Mouse (Mus musculus): ENCODE measurements around the gene Spata31d1d. TPM values are rescaled to one million over a fixed set of nuclear protein-coding genes. Genes with fewer than 3 reads are reported as not detected.
"Not testable (repeated sequence)": the region's sequence is repeated elsewhere in the genome, so short reads cannot be mapped to it uniquely, and the experiment has no call there.

Spata31d1d gene
- polyA plus RNA-seq, 1 experiment from 2014 or later: not detected

DNA sequence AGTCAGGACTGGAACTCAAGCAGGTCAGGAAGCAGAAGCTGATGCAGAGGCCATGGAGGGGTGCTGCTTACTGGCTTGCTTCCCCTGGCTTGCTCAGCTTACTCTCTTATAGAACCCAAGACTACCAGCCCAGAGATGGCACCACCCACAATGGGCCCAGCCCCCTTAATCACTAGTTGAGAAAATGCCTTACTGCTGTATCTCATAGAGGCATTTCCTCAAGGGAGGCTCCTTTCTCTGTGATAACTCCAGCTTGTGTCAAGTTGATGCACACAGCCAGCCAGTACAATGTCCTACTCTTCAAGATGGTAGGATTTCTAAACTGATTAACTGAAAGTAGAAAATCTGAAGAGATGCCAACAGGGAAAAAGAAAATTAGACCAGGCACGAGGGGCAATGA is 9.5 kb downstream of the Spata31d1d start:
- H3K4me1 ChIP-seq; H3K27ac ChIP-seq; H3K36me3 ChIP-seq (replicated peaks); DNase-seq (ENCODE audit: extremely low spot score, low spot score); H3K4me3 ChIP-seq; H3K9me3 ChIP-seq: not testable (repeated sequence)
- WGBS: 89% methylated on average over 1 of the region's 1 CpGs
- H3K27me3 ChIP-seq (ENCODE audit: poor library complexity, severe bottlenecking): peaks cover 27% of the 10 kb centered on the region

DNA sequence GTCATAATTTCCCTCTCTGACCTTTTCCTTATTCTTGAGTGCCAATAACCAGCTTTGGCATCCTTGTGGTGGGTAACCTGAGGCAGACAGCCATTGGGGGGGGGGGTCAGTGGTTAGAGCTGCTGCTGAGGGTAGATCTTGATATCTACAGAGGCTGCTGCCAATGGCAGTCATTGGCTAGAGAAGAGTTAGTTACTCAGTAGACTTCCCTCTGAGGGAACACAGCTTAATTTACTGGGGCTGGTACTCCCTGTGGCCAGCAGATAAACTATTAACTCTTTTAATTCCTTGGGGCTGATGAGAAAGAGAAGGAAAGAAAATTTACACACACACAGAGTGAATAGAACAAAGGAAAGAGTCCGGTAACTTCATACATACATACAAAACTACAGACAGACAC is 12.1 kb downstream of the Spata31d1d start:
- Histone ChIP-seq H3K4me1 (no peaks in the 10 kb centered on the region), H3K4me3 (no peak overlapping the region), H3K9me3 (no peaks in the 10 kb centered on the region), H3K27ac (no peak overlapping the region), H3K36me3 (replicated peaks) (no peaks in the 10 kb centered on the region), H3K27me3 (ENCODE audit: poor library complexity, severe bottlenecking) (0 out of 2 replicates have a peak, but pooled peaks cover 2% of the 10 kb centered on the region)
- 90% methylated on average over 1 of the region's 1 CpGs for WGBS
- no peak for DNase-seq (ENCODE audit: extremely low spot score, low spot score)

DNA sequence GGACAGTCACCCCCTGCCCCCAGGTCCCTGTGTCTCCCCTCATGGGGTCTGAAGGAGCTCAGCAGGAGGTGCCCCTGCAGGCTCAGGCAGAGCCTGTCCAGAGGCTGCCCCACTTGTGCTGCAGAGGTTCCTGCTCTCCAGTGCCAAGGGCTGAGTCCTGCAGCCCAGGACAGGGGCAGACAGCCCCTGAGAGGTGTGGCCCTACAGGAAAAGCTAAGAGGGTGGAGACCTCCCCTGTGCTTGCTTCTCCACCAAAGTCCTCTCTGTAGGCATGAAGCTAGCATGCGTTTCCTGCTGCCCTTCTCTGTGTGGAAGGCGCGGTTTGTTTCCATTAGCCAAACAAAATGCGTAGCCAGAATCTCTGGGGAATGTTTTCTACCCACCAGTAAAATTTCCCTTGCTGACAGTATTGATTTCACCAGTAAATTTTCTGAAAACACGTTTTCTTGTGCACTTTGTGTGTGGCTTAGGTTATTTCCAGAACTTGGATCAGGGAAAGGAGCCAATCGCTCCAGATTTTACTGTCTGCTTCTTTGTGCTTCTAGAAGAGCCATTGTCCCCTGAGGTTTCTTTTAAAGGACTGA is 12.6 kb downstream of the Spata31d1d start:
- not testable (repeated sequence) for H3K4me1 ChIP-seq; H3K27me3 ChIP-seq (ENCODE audit: poor library complexity, severe bottlenecking); DNase-seq (ENCODE audit: extremely low spot score, low spot score); H3K36me3 ChIP-seq (replicated peaks); H3K4me3 ChIP-seq; H3K27ac ChIP-seq; H3K9me3 ChIP-seq
- WGBS: 54% methylated on average over 6 of the region's 6 CpGs

DNA sequence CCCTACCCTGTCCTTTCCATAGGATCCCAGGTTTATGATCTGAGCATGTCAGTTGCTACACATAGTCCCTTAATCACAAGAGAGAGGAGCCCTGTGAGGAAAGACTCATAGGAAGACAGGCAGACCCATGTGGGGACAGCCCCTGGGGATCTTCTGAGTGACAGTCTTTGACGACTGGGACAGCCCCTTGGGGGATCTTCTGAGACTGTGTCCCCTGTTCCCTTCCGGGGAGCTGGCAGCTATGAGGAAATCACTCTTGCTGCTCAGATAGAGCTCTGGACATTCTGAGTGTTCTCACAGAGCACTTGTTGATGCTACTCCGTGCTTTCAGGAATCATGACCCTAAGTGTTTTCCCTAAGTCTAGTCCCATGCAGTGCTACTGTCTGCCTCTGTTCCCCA is 17.8 kb downstream of the Spata31d1d start:
- Histone ChIP-seq H3K4me3 (no peak overlapping the region), H3K4me1 (peaks cover 5% of the 10 kb centered on the region; the same call in 1 of the 2 replicates), H3K36me3 (replicated peaks) (no peaks in the 10 kb centered on the region), H3K27ac (no peak overlapping the region), H3K9me3 (no peaks in the 10 kb centered on the region), H3K27me3 (ENCODE audit: poor library complexity, severe bottlenecking) (peaks cover 9% of the 10 kb centered on the region; the same call in 1 of the 2 replicates)
- 36% methylated on average over 3 of the region's 3 CpGs for WGBS
- DNase-seq (ENCODE audit: extremely low spot score, low spot score): no peak

DNA sequence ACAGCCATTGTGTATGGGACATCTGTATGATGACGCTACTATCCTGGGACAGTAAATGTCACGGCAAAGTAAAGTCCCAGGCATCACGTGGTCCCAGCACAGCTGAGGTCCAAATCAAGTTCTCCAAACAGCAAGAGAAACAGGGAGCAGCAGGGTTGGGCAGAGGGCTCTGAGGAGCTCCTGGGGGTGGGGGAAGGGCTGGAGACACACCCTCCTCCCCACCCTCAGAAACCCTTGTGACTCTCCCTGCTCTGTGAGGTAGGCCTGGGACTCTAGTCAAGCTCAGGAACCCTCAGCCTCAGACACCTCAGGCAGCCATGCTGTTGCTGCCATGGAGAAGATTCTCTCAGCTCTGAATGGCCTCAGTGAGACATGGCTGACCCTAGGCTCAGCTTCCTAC is 19.6 kb downstream of the Spata31d1d start, which contains the start of gene Spata31d1b:
TSS of gene Spata31d1b (plus strand) at position 301 of the 400 bp plus-strand sequence.
- 75% methylated on average over 3 of the region's 3 CpGs for WGBS
- H3K4me1 ChIP-seq; H3K4me3 ChIP-seq; H3K27ac ChIP-seq; DNase-seq (ENCODE audit: extremely low spot score, low spot score); H3K9me3 ChIP-seq; H3K36me3 ChIP-seq (replicated peaks); H3K27me3 ChIP-seq (ENCODE audit: poor library complexity, severe bottlenecking): not testable (repeated sequence)

DNA sequence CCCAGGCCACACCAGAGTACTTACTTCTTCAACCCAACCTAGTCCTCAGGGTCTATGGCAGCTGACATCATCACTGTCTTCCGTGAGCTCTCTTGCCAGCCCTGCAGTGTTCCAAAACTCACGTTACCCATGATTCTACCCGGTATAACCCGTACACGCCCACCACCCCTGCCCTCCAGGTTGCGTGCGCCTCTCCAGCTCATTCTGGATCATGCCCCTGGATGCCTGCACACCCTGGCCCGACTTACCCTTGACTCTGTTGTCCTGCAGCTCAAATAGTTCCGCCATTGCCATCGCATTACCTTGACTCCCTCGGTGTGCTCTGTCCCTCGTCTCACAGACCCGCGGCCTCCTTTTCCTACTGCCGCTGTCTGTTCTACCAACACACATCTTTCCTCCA is 21.3 kb downstream of the Spata31d1d start, which contains the start of gene Spata31d1a:
TSS of gene Spata31d1a (minus strand) at position 101 of the 400 bp plus-strand sequence.
- Histone ChIP-seq H3K4me3 (no peak within 1 kb of the TSS), H3K36me3 (replicated peaks) (no peaks in the 10 kb centered on the region), H3K27me3 (ENCODE audit: poor library complexity, severe bottlenecking) (peaks cover 9% of the 10 kb centered on the region; the same call in 1 of the 2 replicates), H3K27ac (no peak within 1 kb of the TSS), H3K4me1 (peaks cover 5% of the 10 kb centered on the region; the same call in 1 of the 2 replicates), H3K9me3 (no peaks in the 10 kb centered on the region)
- 92% methylated on average over 15 of the region's 15 CpGs for WGBS
- no peak for DNase-seq (ENCODE audit: extremely low spot score, low spot score)

DNA sequence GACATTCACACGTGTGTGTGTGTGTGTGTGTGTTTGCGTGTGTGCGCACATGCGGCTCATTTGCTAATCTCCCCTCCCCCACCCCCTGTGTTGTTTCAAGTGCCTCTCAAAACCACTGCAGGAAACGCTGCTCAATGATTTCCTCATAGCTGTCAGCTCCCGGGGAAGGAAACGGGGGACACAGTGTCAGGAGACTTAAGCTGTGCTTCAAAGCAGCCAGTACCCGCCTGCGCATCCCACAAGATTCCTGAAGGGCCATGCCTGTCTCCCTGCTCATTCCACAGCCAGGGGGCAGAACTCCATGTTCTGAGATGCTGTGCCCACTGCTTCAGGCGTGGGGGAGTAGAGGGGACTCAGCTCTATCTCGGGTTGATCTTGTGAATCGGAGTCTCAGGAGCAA is 27.0 kb downstream of the Spata31d1d start:
- H3K27ac ChIP-seq: no peak overlapping the region
- 65% methylated on average over 12 of the region's 12 CpGs for WGBS
- DNase-seq (ENCODE audit: extremely low spot score, low spot score): no peak

DNA sequence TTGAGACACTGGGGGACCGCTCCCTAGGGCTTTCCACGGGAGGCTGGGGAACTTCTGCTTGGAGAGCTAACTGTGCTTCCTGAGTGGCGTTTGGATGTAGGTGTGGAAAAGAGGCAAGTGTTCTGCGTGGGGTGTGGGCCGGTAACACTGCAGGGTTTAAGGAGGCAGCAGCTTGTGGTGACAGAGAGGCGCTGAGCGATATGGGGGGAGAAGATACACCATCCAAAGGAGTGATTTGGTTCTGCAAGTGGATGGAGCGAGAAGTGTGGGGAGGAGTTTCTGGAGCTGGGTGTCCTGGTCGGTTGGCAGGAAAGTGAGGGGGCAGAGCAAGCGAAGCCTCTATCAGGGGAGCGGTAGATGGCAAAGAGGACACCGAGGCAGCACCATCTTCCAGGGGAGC is 28.0 kb downstream of the Spata31d1d start:
- no peak for DNase-seq (ENCODE audit: extremely low spot score, low spot score)
- Histone ChIP-seq H3K27ac (no peak overlapping the region; the same call in 1 of the 2 replicates), H3K9me3 (no peaks in the 10 kb centered on the region), H3K4me3 (no peak overlapping the region), H3K36me3 (replicated peaks) (no peaks in the 10 kb centered on the region), H3K27me3 (ENCODE audit: poor library complexity, severe bottlenecking) (peaks cover 12% of the 10 kb centered on the region; the same call in 1 of the 2 replicates), H3K4me1 (peaks cover 14% of the 10 kb centered on the region)
- 88% methylated on average over 12 of the region's 12 CpGs for WGBS

More for the DNA sequence above, 27.0 kb downstream of the Spata31d1d start:
- Histone ChIP-seq H3K4me3 (no peak overlapping the region), H3K4me1 (peaks cover 14% of the 10 kb centered on the region), H3K36me3 (replicated peaks) (no peaks in the 10 kb centered on the region), H3K27me3 (ENCODE audit: poor library complexity, severe bottlenecking) (peaks cover 12% of the 10 kb centered on the region; the same call in 1 of the 2 replicates), H3K9me3 (no peaks in the 10 kb centered on the region)

DNA sequence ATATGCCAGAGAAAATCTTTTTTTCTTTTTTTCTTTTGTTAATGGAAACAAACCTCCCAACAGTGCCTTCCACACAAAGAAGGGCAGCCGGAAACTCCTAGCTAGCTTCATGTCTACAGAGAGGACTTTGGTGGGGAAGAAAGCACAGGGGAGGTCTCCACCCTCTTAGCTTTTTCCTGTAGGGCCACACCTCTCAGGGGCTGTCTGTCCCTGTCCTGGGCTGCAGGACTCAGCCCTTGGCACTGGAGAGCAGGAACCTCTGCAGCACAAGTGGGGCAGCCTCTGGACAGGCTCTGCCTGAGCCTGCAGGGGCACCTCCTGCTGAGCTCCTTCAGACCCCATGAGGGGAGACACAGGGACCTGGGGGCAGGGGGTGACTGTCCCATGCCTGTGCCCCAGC is 31.4 kb downstream of the Spata31d1d start:
- DNase-seq (ENCODE audit: extremely low spot score, low spot score); H3K36me3 ChIP-seq (replicated peaks); H3K9me3 ChIP-seq; H3K27ac ChIP-seq; H3K4me3 ChIP-seq: not testable (repeated sequence)
- Histone ChIP-seq H3K27me3 (ENCODE audit: poor library complexity, severe bottlenecking) (peaks cover 12% of the 10 kb centered on the region; the same call in 1 of the 2 replicates), H3K4me1 (peaks cover 14% of the 10 kb centered on the region)
- WGBS: 63% methylated on average over 1 of the region's 1 CpGs

DNA sequence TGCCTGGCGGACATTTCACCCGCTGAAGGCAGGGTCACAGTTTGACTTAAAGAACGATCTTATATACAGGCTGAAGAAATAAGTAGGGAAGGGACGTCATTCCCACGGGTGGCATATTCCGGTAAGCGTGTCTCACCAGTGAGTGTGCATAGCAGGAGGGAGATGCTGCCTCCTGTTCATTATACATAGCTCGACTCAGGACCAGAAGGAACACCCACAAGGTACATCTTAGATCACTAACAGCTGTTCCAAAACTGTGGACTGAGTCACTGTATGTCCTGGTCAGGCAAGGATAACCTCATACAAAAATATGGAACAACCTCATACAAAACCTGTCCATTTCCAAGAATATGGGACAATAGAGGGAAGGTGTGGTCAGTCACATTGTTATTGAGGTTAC is 32.4 kb downstream of the Spata31d1d start:
- DNase-seq (ENCODE audit: extremely low spot score, low spot score): no peak
- no peak overlapping the region for H3K27ac ChIP-seq
- H3K4me3 ChIP-seq: no peak overlapping the region
- 94% methylated on average over 8 of the region's 8 CpGs for WGBS
- H3K27me3 ChIP-seq (ENCODE audit: poor library complexity, severe bottlenecking): peaks cover 12% of the 10 kb centered on the region; the same call in 1 of the 2 replicates
- no peaks in the 10 kb centered on the region for H3K9me3 ChIP-seq
- H3K4me1 ChIP-seq: peaks cover 5% of the 10 kb centered on the region
- H3K36me3 ChIP-seq (replicated peaks): no peaks in the 10 kb centered on the region

DNA sequence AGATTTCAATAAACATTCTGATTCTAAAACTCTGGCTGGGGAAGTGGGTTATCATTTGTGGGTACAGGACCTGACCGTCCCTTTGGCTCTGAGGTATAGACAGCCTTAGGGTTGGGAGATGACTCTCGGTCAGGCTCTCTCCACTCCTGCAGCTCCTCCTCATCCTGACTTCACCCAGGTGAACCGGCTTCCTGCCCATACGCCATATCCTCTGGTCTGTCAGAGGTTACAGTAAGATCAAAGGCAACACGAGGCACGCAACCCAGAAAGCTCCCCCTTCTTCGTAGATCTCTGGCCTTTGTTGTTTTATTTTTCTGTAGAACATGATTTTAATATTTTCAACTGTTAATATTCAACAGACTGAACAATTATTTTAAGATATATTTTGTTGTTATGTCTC is 35.8 kb downstream of the Spata31d1d start:
- 92% methylated on average over 7 of the region's 7 CpGs for WGBS
- Histone ChIP-seq H3K27ac (no peak overlapping the region), H3K9me3 (peaks cover 4% of the 10 kb centered on the region; the same call in 1 of the 2 replicates), H3K36me3 (replicated peaks) (no peaks in the 10 kb centered on the region), H3K27me3 (ENCODE audit: poor library complexity, severe bottlenecking) (no peaks in the 10 kb centered on the region), H3K4me1 (peaks cover 7% of the 10 kb centered on the region), H3K4me3 (no peak overlapping the region)
- DNase-seq (ENCODE audit: extremely low spot score, low spot score): no peak

DNA sequence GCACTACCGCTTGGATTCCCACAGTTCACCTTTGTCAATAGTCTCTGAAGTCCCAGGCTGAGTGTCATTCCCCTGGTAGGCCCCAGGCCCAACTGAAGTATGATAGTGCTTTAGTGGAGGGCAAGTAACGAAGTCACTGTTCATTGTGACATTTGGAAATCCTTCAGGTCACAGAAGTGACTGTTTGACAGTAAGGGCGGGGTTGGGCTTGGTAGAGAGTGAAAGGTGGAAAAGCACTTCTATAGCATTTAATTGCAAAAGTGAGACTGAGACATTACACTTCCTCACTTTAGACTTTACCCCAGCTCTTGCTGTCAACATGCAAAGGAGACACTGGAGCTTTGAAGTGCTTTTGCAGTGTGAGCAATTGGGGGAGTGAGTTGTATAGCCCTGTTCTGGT is 37.5 kb downstream of the Spata31d1d start, which contains the start of gene 4921517D22Rik:
TSS of gene 4921517D22Rik (minus strand) at position 101 of the 400 bp plus-strand sequence.
- no peak for DNase-seq (ENCODE audit: extremely low spot score, low spot score)
- no peaks in the 10 kb centered on the region for H3K27me3 ChIP-seq (ENCODE audit: poor library complexity, severe bottlenecking)
- 90% methylated on average over 3 of the region's 3 CpGs for WGBS

DNA sequence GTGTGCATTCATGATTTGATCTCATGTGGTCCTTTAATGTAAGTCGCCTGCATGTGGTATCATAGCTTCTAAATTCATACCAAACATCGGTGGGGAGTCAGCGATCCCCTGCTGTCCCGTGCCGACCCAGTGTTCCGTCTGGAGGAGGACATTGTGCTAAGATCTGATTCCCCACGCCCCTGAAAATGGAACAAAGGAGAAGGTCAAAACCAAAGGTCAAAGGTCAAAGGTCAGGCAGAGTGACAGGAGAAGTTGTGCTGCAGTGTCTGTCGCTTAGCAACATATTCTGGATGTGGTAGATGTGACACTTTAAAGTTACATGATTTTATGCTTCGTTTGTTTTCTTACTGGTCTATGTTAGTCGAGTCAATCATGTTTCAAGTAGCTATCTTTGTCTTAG is 40.1 kb downstream of the Spata31d1d start:
- DNase-seq (ENCODE audit: extremely low spot score, low spot score): no peak
- Histone ChIP-seq H3K4me1 (peaks cover 10% of the 10 kb centered on the region), H3K36me3 (replicated peaks) (no peaks in the 10 kb centered on the region)

More for the DNA sequence above, 37.5 kb downstream of the Spata31d1d start, which contains the start of gene 4921517D22Rik:
- H3K4me3 ChIP-seq: no peak within 1 kb of the TSS
- H3K9me3 ChIP-seq: peaks cover 4% of the 10 kb centered on the region; the same call in 1 of the 2 replicates
- H3K4me1 ChIP-seq: peaks cover 7% of the 10 kb centered on the region
- H3K36me3 ChIP-seq (replicated peaks): no peaks in the 10 kb centered on the region
- no peak within 1 kb of the TSS for H3K27ac ChIP-seq

More for the DNA sequence above, 40.1 kb downstream of the Spata31d1d start:
- 45% methylated on average over 10 of the region's 10 CpGs for WGBS
- H3K9me3 ChIP-seq: peaks cover 4% of the 10 kb centered on the region; the same call in 1 of the 2 replicates
- H3K4me3 ChIP-seq: no peak overlapping the region
- no peaks in the 10 kb centered on the region for H3K27me3 ChIP-seq (ENCODE audit: poor library complexity, severe bottlenecking)
- H3K27ac ChIP-seq: no peak overlapping the region

Data from forebrain, embryonic 10.5 days (tissue).